Mouse (Mus musculus): ENCODE measurements around the gene Adgrv1. TPM values are rescaled to one million over a fixed set of nuclear protein-coding genes. Genes with fewer than 3 reads are reported as not detected.
A peak's percentile ranks its signal among the peaks of the same experiment; 100 is the strongest.

Gene Adgrv1
- total RNA-seq, 2 experiments from 2014 or later, result 2.4 to 3.0 TPM

DNA sequence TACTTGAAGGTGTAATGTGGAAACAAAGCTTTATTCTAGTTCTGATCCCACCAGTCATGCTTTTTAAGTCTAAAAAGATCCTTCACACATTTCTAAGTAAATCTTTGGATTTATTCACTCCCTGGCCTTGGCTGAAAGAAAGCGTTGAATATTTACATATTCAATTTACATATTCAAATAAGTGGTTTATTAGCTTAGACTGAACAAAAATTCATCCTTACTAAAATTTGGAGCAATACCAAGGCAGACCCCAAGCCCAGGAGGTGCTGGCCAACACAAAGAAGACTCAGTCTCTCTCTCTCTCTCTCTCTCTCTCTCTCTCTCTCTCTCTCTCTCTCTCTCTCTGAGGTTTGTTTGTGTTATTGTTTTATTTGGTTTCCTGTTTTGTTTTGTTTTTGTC, 82.9 kb downstream of the Adgrv1 start:
- no peak for TF ChIP-seq CTCF (conservative IDR thresholded peaks at IDR 0.05)
- no peak overlapping the region for H3K27ac ChIP-seq
- H3K4me3 ChIP-seq, result no peak overlapping the region
- no peak for DNase-seq (ENCODE audit: low spot score in 2 of 2)

DNA sequence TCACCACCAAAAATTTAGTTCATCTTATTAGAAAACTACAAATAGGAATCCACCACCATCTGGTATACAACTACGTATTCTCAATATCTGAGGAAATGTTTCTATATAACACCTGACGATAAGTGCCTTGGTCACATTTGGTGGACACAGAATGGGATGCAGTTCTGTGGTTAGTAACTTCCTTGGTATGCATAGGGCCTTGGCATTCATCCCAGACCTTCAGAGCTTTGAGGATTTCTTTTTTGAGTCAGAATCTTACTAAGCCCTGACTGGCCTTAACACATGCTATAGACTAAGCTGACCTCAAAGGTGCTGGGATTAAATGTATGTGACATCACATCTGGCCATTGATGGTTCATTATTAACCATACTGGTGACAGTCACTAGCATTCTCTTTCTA, 98.0 kb downstream of the Adgrv1 start:
- TF ChIP-seq CTCF (conservative IDR thresholded peaks at IDR 0.05), result no peak
- no peak for DNase-seq (ENCODE audit: low spot score in 2 of 2)
- no peak overlapping the region for H3K27ac ChIP-seq
- no peak overlapping the region for H3K4me3 ChIP-seq

DNA sequence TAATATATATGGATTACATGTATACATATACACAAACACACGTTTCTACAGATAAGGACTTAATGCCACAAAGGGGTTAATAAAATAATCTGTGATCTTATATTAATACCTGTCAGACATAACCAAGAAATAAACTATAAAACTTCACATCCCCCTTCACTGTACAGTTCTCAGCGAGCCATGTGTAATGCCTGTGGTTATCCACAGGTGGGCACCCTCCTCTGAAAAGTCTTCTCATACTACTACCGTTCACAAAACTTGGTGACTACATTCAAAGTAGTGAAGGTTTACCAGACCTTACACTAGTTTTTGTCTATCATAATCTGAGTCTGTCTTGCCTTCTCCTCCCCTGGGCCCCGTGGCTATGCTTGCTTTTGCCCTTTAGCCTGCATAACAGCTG, 106.3 kb downstream of the Adgrv1 start:
- Histone ChIP-seq H3K4me3 (no peak overlapping the region), H3K27ac (no peak overlapping the region)
- DNase-seq (ENCODE audit: low spot score in 2 of 2), result no peak
- peak; percentile 68 for TF ChIP-seq CTCF (conservative IDR thresholded peaks at IDR 0.05)

DNA sequence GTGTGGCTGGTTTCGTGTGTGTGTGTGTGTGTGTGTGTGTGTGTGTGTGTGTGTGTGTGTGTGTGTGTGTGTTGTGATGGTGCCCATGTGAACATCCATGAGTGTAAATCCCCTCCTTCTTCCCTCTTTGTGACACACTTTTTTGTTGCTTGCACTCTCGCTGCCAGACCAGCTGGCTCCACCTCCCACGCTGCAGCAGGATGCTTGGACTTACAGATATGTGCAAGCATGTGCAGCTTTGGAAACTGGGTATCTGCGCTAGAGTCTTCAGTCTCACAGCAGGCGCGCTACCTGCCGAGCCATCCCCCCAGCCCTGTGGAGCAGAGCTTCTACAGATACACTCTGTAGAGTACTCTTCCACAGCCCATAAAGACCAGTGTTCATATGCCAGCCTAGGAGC, 122.8 kb downstream of the Adgrv1 start:
- peak; percentile 44 to 58 for DNase-seq (ENCODE audit: low spot score in 2 of 2)
- Histone ChIP-seq H3K4me3 (no peak overlapping the region), H3K27ac (no peak overlapping the region)
- no peak for TF ChIP-seq CTCF (conservative IDR thresholded peaks at IDR 0.05)

DNA sequence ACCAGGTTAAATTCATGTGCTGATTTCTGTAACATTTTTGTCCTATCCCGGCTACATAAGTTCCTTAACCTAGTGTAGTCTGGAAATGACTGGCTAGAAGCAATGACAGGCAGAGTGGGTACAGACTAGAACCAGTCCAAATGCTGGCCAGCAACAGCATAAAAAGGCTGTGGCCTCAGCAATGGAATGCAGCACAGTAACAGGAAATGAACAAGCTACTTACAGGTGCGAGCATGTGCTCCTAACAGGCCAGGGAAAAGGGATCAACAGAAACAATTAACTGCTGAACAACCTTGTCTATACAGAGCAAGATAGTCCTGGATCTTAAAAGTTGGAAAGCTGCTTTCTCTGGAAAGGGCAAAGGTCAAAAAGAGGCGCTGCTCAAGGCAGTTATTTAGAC, 135.9 kb downstream of the Adgrv1 start:
- Histone ChIP-seq H3K27ac (no peak overlapping the region), H3K4me3 (no peak overlapping the region)
- no peak for TF ChIP-seq CTCF (conservative IDR thresholded peaks at IDR 0.05)
- DNase-seq (ENCODE audit: low spot score in 2 of 2), result no peak

DNA sequence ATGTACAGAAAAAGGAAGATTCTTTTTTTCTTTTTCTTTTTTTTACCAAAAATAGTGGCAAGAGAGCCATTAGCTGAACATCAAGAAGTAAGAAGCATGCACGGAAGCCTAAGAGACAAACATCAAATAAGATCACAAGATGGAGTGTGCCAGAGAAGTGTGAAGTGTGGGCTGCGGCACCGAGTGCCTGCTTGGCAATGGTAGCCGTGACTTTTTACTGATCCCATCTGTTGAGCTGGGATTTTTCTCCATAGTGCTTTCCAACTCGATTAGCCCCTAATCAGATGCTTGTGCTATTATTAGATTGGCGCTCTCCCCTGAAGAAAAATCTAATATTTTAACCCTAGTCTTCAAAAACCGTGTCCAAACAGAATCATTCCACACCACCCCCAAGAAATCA, 141.0 kb downstream of the Adgrv1 start:
- Histone ChIP-seq H3K4me3 (no peak overlapping the region), H3K27ac (no peak overlapping the region)
- peak; percentile 28 to 54 for DNase-seq (ENCODE audit: low spot score in 2 of 2)
- TF ChIP-seq CTCF (conservative IDR thresholded peaks at IDR 0.05), result no peak

DNA sequence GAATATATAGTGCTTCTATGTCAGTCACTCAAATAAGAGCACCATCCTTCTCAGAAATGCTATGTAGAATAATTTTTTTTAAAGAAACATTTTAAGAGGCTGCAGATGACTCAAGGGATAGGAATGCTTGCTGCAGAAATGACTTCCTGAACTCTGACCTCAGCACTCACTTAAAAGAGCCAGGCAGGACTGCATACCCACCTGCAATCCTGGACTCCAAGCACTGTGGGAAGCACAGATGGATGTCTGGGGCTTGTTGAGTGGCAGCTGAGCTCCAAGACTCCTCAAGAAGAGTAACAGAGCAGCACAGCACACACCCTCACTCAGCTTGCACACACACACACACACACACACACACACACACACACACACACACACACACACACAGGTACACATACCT, 146.0 kb downstream of the Adgrv1 start:
- TF ChIP-seq CTCF (conservative IDR thresholded peaks at IDR 0.05), result no peak
- DNase-seq (ENCODE audit: low spot score in 2 of 2), result no peak
- Histone ChIP-seq H3K4me3 (no peak overlapping the region), H3K27ac (no peak overlapping the region)

DNA sequence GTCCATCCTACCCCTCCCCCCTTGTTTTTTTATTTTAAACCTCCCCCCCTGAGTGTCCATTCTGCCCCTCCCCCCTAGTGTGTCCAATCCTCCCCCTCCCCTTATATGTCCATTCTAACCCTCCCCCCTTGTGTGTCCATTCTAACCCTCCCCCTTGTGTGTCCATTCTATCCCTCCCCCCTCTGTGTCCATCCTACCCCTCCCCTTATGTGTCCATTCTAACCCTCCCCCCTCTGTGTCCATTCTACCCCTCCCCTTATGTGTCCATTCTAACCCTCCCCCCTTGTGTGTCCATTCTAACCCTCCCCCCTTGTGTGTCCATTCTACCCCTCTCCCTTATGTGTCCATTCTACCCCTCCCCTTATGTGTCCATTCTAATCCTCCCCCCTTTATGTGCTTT, 159.2 kb downstream of the Adgrv1 start:
- H3K4me3 ChIP-seq, result no peak overlapping the region
- H3K27ac ChIP-seq, result no peak overlapping the region
- no peak for DNase-seq (ENCODE audit: low spot score in 2 of 2)
- no peak for TF ChIP-seq CTCF (conservative IDR thresholded peaks at IDR 0.05)

DNA sequence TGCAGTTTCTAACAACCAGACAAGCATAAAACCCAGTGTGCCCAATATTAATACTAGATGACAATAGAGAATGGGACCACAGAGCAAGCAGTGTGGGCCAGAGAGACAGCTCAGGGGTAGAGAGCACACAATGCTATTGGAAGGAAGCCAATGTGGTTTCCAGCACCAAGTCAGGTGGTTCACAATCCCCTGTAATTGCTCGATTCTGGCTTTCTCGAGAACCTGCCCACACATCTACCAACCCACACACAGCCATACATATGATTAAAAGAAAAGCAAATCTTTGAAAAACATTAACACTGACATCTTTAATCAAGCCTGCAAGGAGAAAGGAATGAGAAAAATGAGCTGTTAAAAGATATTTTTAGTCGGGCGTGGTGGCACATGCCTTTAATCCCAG, 166.3 kb downstream of the Adgrv1 start:
- H3K4me3 ChIP-seq, result no peak overlapping the region
- no peak for DNase-seq (ENCODE audit: low spot score in 2 of 2)
- TF ChIP-seq CTCF (conservative IDR thresholded peaks at IDR 0.05), result no peak
- H3K27ac ChIP-seq, result no peak overlapping the region

DNA sequence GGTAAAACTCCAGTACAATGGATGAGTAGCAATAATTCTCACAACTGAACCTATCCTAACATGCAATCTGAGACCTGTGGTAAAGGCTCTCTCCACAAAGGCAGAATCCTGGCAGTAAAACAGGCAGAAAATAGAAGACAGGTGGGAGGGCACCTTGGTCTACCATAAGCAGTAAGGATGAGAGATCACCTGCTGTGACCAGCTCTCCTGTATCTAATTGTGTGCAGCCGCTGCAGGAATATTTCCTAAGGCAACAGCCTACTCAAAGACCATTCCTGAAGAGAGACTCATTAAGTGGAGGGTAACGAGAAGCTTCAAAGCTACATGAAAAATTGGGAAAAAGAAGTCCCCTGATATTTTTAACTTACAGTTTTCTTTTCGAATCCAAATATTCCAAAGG, 167.2 kb downstream of the Adgrv1 start:
- no peak for TF ChIP-seq CTCF (conservative IDR thresholded peaks at IDR 0.05)
- Histone ChIP-seq H3K27ac (no peak overlapping the region), H3K4me3 (no peak overlapping the region)
- no peak for DNase-seq (ENCODE audit: low spot score in 2 of 2)

DNA sequence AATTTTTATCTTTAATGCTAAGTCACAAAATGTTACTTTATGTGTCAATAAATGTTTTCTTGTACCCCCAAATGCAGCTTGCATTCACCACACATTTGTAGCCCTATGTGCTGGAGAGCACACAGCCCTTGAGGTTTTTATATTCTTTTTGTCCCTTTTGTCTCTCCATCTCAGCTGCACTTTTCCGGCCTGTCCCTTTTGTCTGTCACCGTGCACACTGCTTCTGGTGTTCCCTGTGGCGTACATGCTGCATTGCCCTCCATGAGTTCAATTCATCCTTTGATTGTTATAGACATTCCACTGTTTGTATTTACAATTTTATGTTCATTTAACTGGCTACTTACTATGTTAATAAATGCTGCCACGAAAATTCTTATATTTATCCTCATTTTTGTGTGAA, 183.3 kb downstream of the Adgrv1 start:
- TF ChIP-seq CTCF (conservative IDR thresholded peaks at IDR 0.05), result no peak
- Histone ChIP-seq H3K27ac (no peak overlapping the region), H3K4me3 (no peak overlapping the region)
- DNase-seq (ENCODE audit: low spot score in 2 of 2), result no peak

DNA sequence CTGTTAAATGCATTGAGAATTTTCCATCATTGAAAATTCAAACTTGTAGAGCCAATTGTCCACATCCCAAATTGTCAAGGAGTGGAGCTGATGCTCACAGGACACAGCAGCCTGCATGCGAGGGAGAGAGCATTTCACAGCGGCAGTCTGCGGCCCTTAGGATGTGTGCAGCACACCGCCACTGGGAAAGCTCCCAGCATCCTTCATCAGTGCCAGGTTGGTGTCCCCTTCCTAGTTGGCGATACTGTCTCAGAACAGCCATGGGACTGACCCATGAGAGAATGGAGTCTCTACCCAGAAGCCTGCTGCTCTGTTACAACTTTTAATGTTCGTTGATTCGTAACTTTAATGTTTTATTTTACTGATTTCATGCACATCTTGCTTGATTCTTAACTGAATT, 183.8 kb downstream of the Adgrv1 start:
- no peak overlapping the region for H3K4me3 ChIP-seq
- TF ChIP-seq CTCF (conservative IDR thresholded peaks at IDR 0.05), result no peak
- DNase-seq (ENCODE audit: low spot score in 2 of 2), result no peak
- no peak overlapping the region for H3K27ac ChIP-seq

DNA sequence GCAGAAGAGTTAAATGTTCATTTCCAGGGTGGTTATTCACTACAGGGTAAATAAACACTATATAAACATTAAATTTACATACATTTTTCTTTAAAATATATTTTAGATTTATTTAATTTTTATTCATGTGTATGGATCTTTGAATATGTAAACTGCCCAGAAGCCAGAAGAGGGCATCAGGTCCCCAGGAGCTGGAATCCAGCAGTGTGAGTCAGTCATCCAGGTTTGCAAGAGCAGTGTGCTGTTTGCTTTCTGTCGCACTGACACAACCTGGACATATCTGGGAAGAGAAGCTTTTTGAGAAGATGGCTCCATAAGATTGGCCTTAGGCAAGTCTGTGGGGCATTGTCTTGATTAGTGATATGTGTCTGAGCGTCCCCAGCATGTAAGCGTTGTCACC, 191.5 kb downstream of the Adgrv1 start:
- Histone ChIP-seq H3K27ac (no peak overlapping the region), H3K4me3 (no peak overlapping the region)
- no peak for DNase-seq (ENCODE audit: low spot score in 2 of 2)
- peak; percentile 49 for TF ChIP-seq CTCF (conservative IDR thresholded peaks at IDR 0.05)

DNA sequence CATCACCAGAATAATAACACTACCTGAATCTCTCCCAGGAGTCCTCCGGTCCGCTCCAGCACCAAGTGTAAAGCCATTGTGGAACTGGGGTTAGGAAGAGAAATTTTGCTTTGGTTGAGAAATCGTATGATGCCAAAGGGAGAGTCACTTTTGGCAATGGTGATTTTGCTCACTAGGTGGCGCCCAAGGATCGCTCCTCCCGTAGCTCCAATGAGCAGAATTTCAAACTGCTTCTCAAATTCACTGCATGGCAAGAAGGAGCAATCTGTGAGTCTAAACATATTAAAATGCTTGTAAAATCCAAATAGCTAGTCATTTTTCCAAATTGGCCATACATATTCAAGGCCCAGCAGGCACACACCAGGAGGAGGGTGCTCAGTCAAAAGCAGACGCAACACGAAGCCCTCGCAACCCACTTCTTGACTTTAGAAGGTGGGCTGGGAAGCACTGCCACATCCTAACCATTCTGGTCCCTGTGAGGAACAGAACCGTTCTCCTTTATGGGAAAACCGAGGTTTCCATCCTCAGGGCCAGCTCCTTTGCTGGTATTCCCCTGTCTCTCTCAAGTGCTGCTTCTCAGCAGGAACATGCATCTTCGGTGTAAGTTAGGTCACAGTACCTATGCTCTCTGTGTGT, 193.4 kb downstream of the Adgrv1 start:
- H3K4me3 ChIP-seq, result no peak overlapping the region
- no peak overlapping the region for H3K27ac ChIP-seq
- DNase-seq (ENCODE audit: low spot score in 2 of 2), result peak; percentile 77 to 89
- peak; percentile 98 for TF ChIP-seq CTCF (conservative IDR thresholded peaks at IDR 0.05)

DNA sequence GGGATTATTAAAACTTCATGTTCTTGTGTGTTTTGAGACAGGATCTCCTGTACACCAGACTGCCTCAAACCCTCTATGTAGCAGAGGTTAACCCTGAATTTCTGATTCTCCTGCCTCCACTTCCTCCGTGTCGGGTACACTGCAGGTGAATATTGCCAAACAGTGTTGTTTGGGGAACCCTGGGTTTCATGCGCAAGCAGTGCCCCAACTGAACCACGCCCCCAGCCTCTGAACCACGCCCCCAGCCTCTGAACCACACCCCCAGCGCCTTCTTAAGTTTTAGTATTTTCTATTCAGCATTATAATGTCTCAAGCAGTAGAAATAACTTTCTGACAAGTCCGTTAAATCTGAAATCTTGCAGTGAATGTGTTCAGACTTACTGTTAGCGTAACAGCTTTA, 195.9 kb downstream of the Adgrv1 start:
- Histone ChIP-seq H3K27ac (no peak overlapping the region), H3K4me3 (no peak overlapping the region)
- no peak for TF ChIP-seq CTCF (conservative IDR thresholded peaks at IDR 0.05)
- no peak for DNase-seq (ENCODE audit: low spot score in 2 of 2)

Measured in layer of hippocampus, adult 2 months (tissue).